In genomic region chrX:152657363-152658036, GRCm38 (mm10) we compare ENCODE assay signal across 23 mouse cellular contexts.
DNase-seq lines count a peak whose midpoint lies in the region; ATAC-seq and TF ChIP-seq lines count a peak whose summit lies in the region.
"Had no signal": no experiment of that assay in that cellular context is flagged by ENCODE, and none has a peak within 500 bp of the region (broad histone marks: within the 10 kb centered on the region; RNA-seq: fewer than 3 reads in every experiment).

No protein-coding gene starts in this region.

- TF ChIP-seq EP300 in heart, adult 2 months (IDR thresholded peaks at IDR 0.05; ENCODE audit: insufficient read depth, low read depth, low read length): no peak

- peaks cover 62% of the 10 kb centered on the region for H3K27me3 ChIP-seq in forebrain, embryonic 12.5 days
- H3K27me3 ChIP-seq in forebrain, embryonic 15.5 days: 0 out of 2 replicates have a peak, but pooled peaks cover 5% of the 10 kb centered on the region
- H3K27me3 ChIP-seq in midbrain, embryonic 10.5 days (ENCODE audit: low read depth, poor library complexity, severe bottlenecking): peaks cover 98% of the 10 kb centered on the region
- peaks cover 4% of the 10 kb centered on the region; the same call in 1 of the 2 replicates for H3K27me3 ChIP-seq in midbrain, postnatal 0 days (ENCODE audit: insufficient read depth, low read length)
- peaks cover 97% of the 10 kb centered on the region for H3K27me3 ChIP-seq in limb, embryonic 10.5 days (ENCODE audit: low read depth, poor library complexity, severe bottlenecking)
- no peaks in the 10 kb centered on the region for H3K27me3 ChIP-seq in heart, adult 2 months (ENCODE audit: control insufficient read depth, insufficient read depth, low read length)
- H3K27me3 ChIP-seq: heart, embryonic 15.5 days had no signal

- H3K9ac ChIP-seq in forebrain, embryonic 12.5 days: no peak overlapping the region
- no peak overlapping the region for H3K9ac ChIP-seq in forebrain, embryonic 15.5 days (replicated peaks)
- H3K9ac ChIP-seq in midbrain, postnatal 0 days (replicated peaks; ENCODE audit: low read length, poor library complexity, severe bottlenecking): no peak overlapping the region
- no peak overlapping the region for H3K9ac ChIP-seq in heart, adult 2 months (ENCODE audit: low read depth, low read length)
- H3K9ac ChIP-seq: embryonic facial prominence, embryonic 13.5 days; forebrain, postnatal 0 days; heart, embryonic 15.5 days; hindbrain, embryonic 14.5 days had no signal

- TF ChIP-seq CTCF in midbrain, postnatal 0 days (IDR thresholded peaks at IDR 0.05): no peak
- no peak for TF ChIP-seq CTCF in heart, adult 2 months (IDR thresholded peaks at IDR 0.05)

- H3K9me3 ChIP-seq in forebrain, embryonic 12.5 days: no peaks in the 10 kb centered on the region
- H3K9me3 ChIP-seq in forebrain, embryonic 15.5 days: no peaks in the 10 kb centered on the region
- no peaks in the 10 kb centered on the region for H3K9me3 ChIP-seq in midbrain, embryonic 10.5 days (replicated peaks)
- no peaks in the 10 kb centered on the region for H3K9me3 ChIP-seq in midbrain, postnatal 0 days (ENCODE audit: low read length)
- no peaks in the 10 kb centered on the region for H3K9me3 ChIP-seq in limb, embryonic 10.5 days (replicated peaks)
- H3K9me3 ChIP-seq: embryonic facial prominence, embryonic 13.5 days; heart, embryonic 15.5 days had no signal

- WGBS in forebrain, embryonic 12.5 days: 51% methylated on average over 4 of the region's 4 CpGs
- 40% methylated on average over 4 of the region's 4 CpGs for WGBS in forebrain, embryonic 15.5 days
- 65% methylated on average over 4 of the region's 4 CpGs for WGBS in midbrain, embryonic 10.5 days
- WGBS in midbrain, postnatal 0 days: 43% methylated on average over 4 of the region's 4 CpGs
- WGBS in limb, embryonic 10.5 days: 58% methylated on average over 4 of the region's 4 CpGs
- 53% methylated on average over 4 of the region's 4 CpGs for WGBS in heart, adult 2 months

- no peak for ATAC-seq in forebrain, embryonic 12.5 days (ENCODE audit: low FRiP score)
- no peak for ATAC-seq in forebrain, embryonic 15.5 days (replicated peaks)
- ATAC-seq in midbrain, postnatal 0 days (ENCODE audit: low FRiP score): no peak
- ATAC-seq: CD4-positive, CD25-positive, alpha-beta regulatory T cell, adult 4 months; forebrain, postnatal 0 days; inflammation-experienced regulatory T-cells, adult 6 months had no signal

- no peaks in the 10 kb centered on the region for H3K79me2 ChIP-seq in heart, adult 2 months (replicated peaks; ENCODE audit: control insufficient read depth, insufficient read depth, low read length)

- no peak for TF ChIP-seq POLR2A in heart, adult 2 months (IDR thresholded peaks at IDR 0.05; ENCODE audit: insufficient read depth, low read depth, low read length)

- H3K4me2 ChIP-seq in forebrain, embryonic 12.5 days: no peak overlapping the region
- H3K4me2 ChIP-seq in forebrain, embryonic 15.5 days (replicated peaks): no peak overlapping the region
- H3K4me2 ChIP-seq in midbrain, postnatal 0 days (ENCODE audit: low read depth, low read length, poor library complexity, severe bottlenecking): no peak overlapping the region
- H3K4me2 ChIP-seq: embryonic facial prominence, embryonic 13.5 days; heart, embryonic 15.5 days; hindbrain, embryonic 14.5 days had no signal

- intact Hi-C loops in heart, adult 2 months (cut with DNase I): no loop called here

- peaks cover 18% of the 10 kb centered on the region for H3K4me1 ChIP-seq in forebrain, embryonic 12.5 days
- H3K4me1 ChIP-seq in forebrain, embryonic 15.5 days: peaks cover 9% of the 10 kb centered on the region; the same call in 1 of the 2 replicates
- peaks cover 20% of the 10 kb centered on the region for H3K4me1 ChIP-seq in midbrain, embryonic 10.5 days
- H3K4me1 ChIP-seq in midbrain, postnatal 0 days (ENCODE audit: insufficient read depth, low read length): no peaks in the 10 kb centered on the region
- H3K4me1 ChIP-seq in limb, embryonic 10.5 days: peaks cover 7% of the 10 kb centered on the region; the same call in 1 of the 2 replicates
- H3K4me1 ChIP-seq in heart, adult 2 months (ENCODE audit: control insufficient read depth, insufficient read depth, low read length): no peaks in the 10 kb centered on the region
- H3K4me1 ChIP-seq: heart, embryonic 15.5 days had no signal

- no peak for DNase-seq in midbrain, embryonic 10.5 days (ENCODE audit: low spot score)
- no peak for DNase-seq in midbrain, postnatal 0 days (ENCODE audit: low spot score)
- no peak for DNase-seq in limb, embryonic 10.5 days (ENCODE audit: low spot score)
- no peak for DNase-seq in heart, adult 2 months
- DNase-seq in left cerebral cortex, adult 9 months (ENCODE audit: low spot score in 2 of 2): no peak
- DNase-seq: adrenal gland, postnatal 25 days; cerebellum, adult 9-10 months; forebrain, postnatal 0 days; gastrocnemius, postnatal 25 days; heart, postnatal 36 days; lung, postnatal 4 days; right cerebral cortex, postnatal 14 days; thymus, adult 2 months; thymus, postnatal 4 days had no signal

- H3K4me3 ChIP-seq in forebrain, embryonic 12.5 days (replicated peaks): no peak overlapping the region
- no peak overlapping the region for H3K4me3 ChIP-seq in forebrain, embryonic 15.5 days
- H3K4me3 ChIP-seq in midbrain, embryonic 10.5 days: no peak overlapping the region
- H3K4me3 ChIP-seq in midbrain, postnatal 0 days (ENCODE audit: low read depth, low read length): no peak overlapping the region
- no peak overlapping the region for H3K4me3 ChIP-seq in limb, embryonic 10.5 days
- no peak overlapping the region for H3K4me3 ChIP-seq in heart, adult 2 months
- H3K4me3 ChIP-seq: embryonic facial prominence, embryonic 13.5 days; erythroblast, embryonic 14.5 days; heart, embryonic 15.5 days had no signal

- 0 out of 2 replicates have a peak overlapping the region, but pooled peaks have one; percentile 19 for H3K27ac ChIP-seq in forebrain, embryonic 12.5 days
- no peak overlapping the region for H3K27ac ChIP-seq in forebrain, embryonic 15.5 days (replicated peaks)
- 0 out of 2 replicates have a peak overlapping the region, but pooled peaks have one; percentile 55 for H3K27ac ChIP-seq in midbrain, embryonic 10.5 days (replicated peaks)
- no peak overlapping the region for H3K27ac ChIP-seq in midbrain, postnatal 0 days (ENCODE audit: low read depth, low read length)
- H3K27ac ChIP-seq in limb, embryonic 10.5 days: peak overlapping the region; percentile 19; the same call in 1 of the 2 replicates
- no peak overlapping the region for H3K27ac ChIP-seq in heart, adult 2 months
- H3K27ac ChIP-seq: embryonic facial prominence, embryonic 13.5 days; heart, embryonic 15.5 days; stomach, postnatal 0 days had no signal

- no peaks in the 10 kb centered on the region for H3K36me3 ChIP-seq in forebrain, embryonic 12.5 days (replicated peaks)
- no peaks in the 10 kb centered on the region for H3K36me3 ChIP-seq in forebrain, embryonic 15.5 days
- peaks cover 5% of the 10 kb centered on the region; the same call in 1 of the 2 replicates for H3K36me3 ChIP-seq in midbrain, embryonic 10.5 days
- H3K36me3 ChIP-seq in midbrain, postnatal 0 days (ENCODE audit: insufficient read depth, low read length): no peaks in the 10 kb centered on the region
- H3K36me3 ChIP-seq in limb, embryonic 10.5 days: no peaks in the 10 kb centered on the region
- H3K36me3 ChIP-seq in heart, adult 2 months (ENCODE audit: control insufficient read depth, insufficient read depth, low read length): no peaks in the 10 kb centered on the region
- H3K36me3 ChIP-seq: embryonic facial prominence, embryonic 13.5 days; heart, embryonic 15.5 days had no signal

Comparison
In these comparisons a context has a peak if more than half of its experiments do, and no peak if none do; other contexts are left out.
1. H3K27ac ChIP-seq: peak in forebrain, embryonic 12.5 days (single experiment), midbrain, embryonic 10.5 days (single experiment) and limb, embryonic 10.5 days (single experiment); none in forebrain, embryonic 15.5 days (single experiment), midbrain, postnatal 0 days (single experiment) and heart, adult 2 months (single experiment).